Mouse (Mus musculus): ENCODE results near the gene Gadd45g. TPM values are rescaled to one million over a fixed set of nuclear protein-coding genes. Genes with fewer than 3 reads are reported as not detected.

Gadd45g gene
- total RNA-seq, 2 experiments from 2014 or later: 22.4 to 127 TPM

- intact Hi-C loops (cut with DNase I): loop anchor here (2.0 to 5.0 kb wide), 3 partner anchors 127 to 229 kb away; no protein-coding TSS in a partner anchor
- peak overlapping the region; percentile 99 for H3K4me3 ChIP-seq
Observed at GRCm38 (mm10) chr13:51847979-51848480, 1.6 kb downstream of the Gadd45g start.

DNA sequence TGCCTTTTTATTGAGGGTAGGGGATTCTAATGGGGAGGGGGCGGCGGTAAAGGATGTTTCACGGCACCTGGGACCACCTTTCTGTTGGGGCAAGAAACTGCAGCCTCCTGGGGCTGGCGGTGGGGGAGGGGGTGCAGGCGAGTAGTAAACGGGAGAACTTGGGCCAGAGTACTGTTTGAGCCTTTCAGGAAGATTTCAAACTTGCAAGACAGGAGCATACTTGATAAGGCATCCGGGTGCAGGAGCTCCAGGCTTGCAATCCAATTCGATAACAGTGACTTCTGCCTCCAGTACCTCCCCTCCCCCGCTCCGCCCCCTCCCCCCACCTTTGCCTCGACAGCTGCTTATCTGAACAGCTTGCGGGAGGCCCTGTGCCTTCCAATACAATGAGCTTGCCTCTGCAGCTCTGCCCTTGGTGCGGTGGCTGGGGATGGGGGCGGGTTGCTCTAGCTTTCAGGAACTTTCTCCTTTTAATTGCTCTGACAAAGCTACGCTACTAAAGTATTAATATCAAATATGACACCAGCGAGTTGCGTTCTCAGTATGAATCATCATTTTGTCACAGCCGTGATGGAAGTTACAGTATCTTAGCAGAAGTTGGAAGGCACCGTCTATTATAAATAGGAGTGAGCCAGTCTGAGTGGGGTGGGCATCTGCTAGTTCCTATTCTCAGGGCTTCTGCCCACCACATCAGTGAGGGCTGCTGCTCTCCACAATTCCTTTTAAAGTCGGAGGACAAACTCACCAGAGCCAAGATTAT is 2.2 kb downstream of the Gadd45g start:
- intact Hi-C loops (cut with DNase I): loop anchor here (5.0 kb wide), 2 partner anchors 179 to 229 kb away; no protein-coding TSS in a partner anchor
- peak overlapping the region; percentile 99 for H3K27ac ChIP-seq
- H3K4me3 ChIP-seq: peak overlapping the region; percentile 99
- peak; percentile 65 for DNase-seq
- no peak for TF ChIP-seq CTCF (IDR thresholded peaks at IDR 0.05)

More at GRCm38 (mm10) chr13:51847979-51848480, 1.6 kb downstream of the Gadd45g start:
- peak overlapping the region; percentile 99 for H3K27ac ChIP-seq
- peak; percentile 93 for DNase-seq
- TF ChIP-seq CTCF (IDR thresholded peaks at IDR 0.05): peak; percentile 64

DNA sequence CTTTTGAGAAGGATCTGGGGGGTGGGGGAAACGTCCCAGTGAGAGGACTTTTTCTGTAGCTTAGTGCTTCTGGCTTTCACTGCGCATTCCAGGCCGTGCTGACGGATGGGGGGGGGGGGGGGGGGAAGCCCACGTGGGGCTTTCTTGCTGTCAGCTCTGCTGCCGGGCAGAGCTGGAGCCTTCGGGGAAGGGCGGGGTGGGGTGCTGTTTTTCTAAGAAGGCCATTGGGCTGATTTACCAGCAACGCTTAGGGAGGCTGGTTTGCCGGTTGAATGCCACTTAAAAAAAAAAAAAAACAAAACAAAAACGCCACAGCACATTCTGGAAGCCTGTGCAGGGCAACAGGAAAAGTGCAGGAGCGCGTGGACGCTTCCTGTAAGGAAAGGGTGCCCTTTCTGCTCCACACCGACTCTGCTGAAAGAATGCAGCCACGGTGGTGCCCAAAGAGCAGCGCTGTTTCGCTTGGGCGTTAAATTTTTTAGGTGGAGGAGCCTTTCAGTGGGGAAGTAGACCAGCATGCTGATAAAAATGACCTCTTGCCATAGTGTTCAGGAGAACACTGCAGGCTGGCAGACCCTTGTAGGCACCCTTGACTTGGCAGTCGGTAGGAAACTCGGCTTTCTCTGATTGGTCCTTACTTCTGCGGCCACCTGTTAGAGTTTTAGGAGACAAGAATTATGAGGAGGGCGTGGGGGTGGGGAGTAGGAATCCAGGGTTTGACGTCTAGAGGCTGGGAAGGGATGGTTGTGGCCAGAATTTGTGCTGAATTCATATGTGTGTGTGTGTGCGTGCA is 3.0 kb downstream of the Gadd45g start:
- DNase-seq: peak; percentile 67
- Histone ChIP-seq H3K27ac (peak overlapping the region; percentile 99), H3K4me3 (peak overlapping the region; percentile 99)
- TF ChIP-seq CTCF (IDR thresholded peaks at IDR 0.05): no peak
- intact Hi-C loops (cut with DNase I): loop anchor here (5.0 kb wide), 2 partner anchors 178 to 228 kb away; no protein-coding TSS in a partner anchor

DNA sequence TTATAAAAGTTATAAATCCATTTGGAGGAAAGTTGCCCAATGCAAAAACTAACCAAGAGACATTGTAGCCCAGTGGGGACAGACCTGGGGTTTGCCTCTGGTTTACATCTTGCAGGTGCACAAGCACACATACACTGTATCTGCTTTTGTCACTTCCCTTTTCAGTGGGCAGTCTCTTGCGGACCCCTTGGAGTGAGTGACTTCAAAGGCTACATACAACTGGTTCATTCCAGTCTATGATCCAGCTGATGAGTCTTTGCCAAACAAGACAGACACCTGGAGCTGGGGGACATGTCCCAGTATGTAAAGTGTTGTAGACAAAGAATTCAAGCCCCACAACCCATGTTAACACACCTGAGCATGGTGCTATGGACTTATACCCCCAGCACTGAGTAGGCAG is 4.1 kb downstream of the Gadd45g start:
- H3K27ac ChIP-seq: no peak overlapping the region
- H3K4me3 ChIP-seq: no peak overlapping the region
- DNase-seq: no peak
- intact Hi-C loops (cut with DNase I): no loop called here
- no peak for TF ChIP-seq CTCF (IDR thresholded peaks at IDR 0.05)

- Histone ChIP-seq H3K4me3 (no peak overlapping the region), H3K27ac (peak overlapping the region; percentile 35; the same call in 1 of the 2 replicates)
- no peak for TF ChIP-seq CTCF (IDR thresholded peaks at IDR 0.05)
- intact Hi-C loops (cut with DNase I): no loop called here
- no peak for DNase-seq
Observed at GRCm38 (mm10) chr13:51852560-51853190, 6.2 kb downstream of the Gadd45g start.

DNA sequence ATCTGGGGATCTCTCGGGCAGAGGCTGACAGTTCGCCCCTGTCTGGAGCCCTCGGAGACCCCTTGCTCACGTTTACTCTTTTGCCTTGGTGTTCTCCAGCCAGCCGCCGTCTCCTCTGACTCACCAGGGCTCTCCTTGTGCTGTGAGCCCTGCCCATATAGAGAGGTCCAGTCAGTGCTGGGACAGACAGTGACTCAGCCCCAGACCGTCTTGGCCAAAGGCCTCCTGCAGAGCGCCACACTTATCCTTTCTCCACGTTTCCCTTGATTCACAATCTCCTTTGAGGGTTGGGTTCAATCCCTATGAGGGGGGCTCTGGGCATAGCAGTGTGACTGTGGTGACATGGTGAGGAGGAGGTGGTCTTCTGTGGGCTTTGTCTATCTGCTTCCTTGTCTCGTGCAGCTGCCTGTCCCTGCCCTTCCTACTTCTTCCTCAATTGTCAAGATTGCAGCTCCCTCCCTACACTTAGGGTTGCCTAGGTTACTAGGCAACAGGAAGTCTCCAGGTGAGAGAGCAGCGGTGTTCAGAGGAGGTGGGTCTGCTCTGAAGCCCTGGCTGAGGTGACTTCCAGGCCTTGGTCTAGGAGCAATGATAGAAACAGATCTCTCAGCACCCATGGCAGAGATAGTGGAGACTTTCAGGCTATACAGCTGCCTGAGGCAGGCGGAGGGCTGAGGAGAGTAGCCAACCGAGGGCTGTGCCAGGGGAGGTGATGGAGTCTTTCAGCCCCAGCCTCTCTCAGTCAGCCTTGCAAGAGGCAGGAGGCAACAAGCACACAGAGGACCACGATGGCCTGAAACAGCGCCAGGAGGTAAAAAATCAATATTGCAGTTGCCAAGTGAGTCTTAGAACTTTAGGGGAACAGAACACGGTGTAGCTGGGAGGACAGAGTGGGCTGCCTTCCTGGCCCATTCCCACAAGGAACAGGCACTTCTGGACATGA is 7.1 kb downstream of the Gadd45g start:
- DNase-seq: peak; percentile 76
- intact Hi-C loops (cut with DNase I): no loop called here
- Histone ChIP-seq H3K4me3 (no peak overlapping the region), H3K27ac (peak overlapping the region; percentile 54)
- TF ChIP-seq CTCF (IDR thresholded peaks at IDR 0.05): no peak

- no peak overlapping the region for H3K27ac ChIP-seq
- no peak for TF ChIP-seq CTCF (IDR thresholded peaks at IDR 0.05)
- DNase-seq: no peak
- intact Hi-C loops (cut with DNase I): no loop called here
- no peak overlapping the region for H3K4me3 ChIP-seq
Observed at GRCm38 (mm10) chr13:51855584-51855983, 9.1 kb downstream of the Gadd45g start.

DNA sequence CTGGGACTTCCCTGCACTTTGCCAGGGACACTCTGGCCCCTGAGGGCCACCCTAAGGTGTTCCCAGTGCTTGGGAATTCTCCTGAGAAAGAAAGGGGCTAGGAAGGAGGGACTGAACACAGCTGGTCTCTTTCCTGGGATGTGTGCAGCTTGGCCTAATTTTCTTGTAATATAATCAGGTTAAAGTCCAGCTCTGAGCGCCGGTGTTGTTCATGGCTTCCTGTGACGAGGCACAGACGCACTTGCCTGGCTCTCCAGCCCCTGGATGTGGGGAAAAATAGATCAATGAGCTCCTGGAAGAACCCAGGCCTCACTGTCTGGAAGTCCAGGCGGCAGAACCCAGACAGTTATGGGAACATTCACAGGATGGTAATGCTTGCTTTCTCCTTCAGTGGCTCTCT is 10.7 kb downstream of the Gadd45g start:
- no peak overlapping the region; the same call in none of the 2 replicates for H3K27ac ChIP-seq
- no peak for DNase-seq
- no peak for TF ChIP-seq CTCF (IDR thresholded peaks at IDR 0.05)
- H3K4me3 ChIP-seq: no peak overlapping the region
- intact Hi-C loops (cut with DNase I): no loop called here

- TF ChIP-seq CTCF (IDR thresholded peaks at IDR 0.05): no peak
- DNase-seq: no peak
- intact Hi-C loops (cut with DNase I): no loop called here
- Histone ChIP-seq H3K27ac (no peak overlapping the region), H3K4me3 (no peak overlapping the region)
Observed at GRCm38 (mm10) chr13:51858475-51858874, 12.0 kb downstream of the Gadd45g start.

DNA sequence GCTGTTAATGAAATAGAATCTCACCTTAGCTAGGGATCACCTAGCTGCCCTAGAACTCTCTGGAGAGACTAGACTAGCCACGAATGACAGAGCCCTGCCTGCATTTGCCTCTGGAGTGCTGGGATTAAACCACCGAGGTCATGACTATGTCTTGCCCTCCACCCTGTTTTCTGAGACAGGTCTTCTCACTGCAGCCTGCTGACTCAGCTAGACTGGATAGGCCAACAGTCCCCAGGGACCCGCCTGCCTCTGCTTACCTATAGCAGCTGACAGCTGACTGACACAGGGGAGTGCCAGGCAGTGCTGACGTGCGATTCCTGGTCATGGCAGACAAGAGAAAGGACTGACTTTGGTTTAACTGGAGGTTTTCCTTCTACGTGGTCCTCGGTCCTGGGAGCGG is 12.7 kb downstream of the Gadd45g start:
- Histone ChIP-seq H3K4me3 (no peak overlapping the region), H3K27ac (no peak overlapping the region)
- intact Hi-C loops (cut with DNase I): no loop called here
- no peak for TF ChIP-seq CTCF (IDR thresholded peaks at IDR 0.05)
- DNase-seq: no peak

DNA sequence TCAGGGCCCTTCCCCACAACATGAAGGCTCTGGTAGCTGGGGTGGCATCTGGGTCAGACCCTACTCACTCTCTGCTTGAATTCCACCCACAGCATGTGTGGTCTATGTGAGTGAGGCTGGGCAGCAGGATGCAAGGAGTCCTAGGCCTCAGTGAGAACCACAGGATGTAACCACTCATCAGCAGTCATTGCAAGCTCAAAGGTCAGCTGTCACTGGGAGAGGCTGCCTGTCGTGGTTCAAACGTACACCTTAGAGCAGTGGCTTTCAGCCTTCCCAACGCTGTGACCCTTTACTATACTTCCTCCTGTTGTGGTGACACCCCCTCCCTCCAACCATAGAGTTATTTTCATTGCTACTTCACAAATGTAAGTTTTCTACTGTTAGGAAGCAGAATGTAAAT is 13.3 kb downstream of the Gadd45g start:
- intact Hi-C loops (cut with DNase I): no loop called here
- no peak for TF ChIP-seq CTCF (IDR thresholded peaks at IDR 0.05)
- no peak overlapping the region for H3K4me3 ChIP-seq
- no peak overlapping the region for H3K27ac ChIP-seq
- no peak for DNase-seq

Measured in gastrocnemius, adult 2 months (tissue).